Mouse (Mus musculus) C2C12 (cell line): ENCODE data around the gene Tmem135. TPM values are rescaled to one million over a fixed set of nuclear protein-coding genes. Genes with fewer than 3 reads are reported as not detected.

Experiments
- H3K27me3 ChIP-seq: one replicate; pipeline ENCODE4 v1.6.1; 2011; ENCODE audit not compliant: control insufficient read depth, insufficient read depth, insufficient read length
- H3K36me3 ChIP-seq: one replicate; pipeline ENCODE4 v1.6.1; 2011; ENCODE audit not compliant: control insufficient read depth, insufficient read depth
- H3K4me3 ChIP-seq: one replicate; pipeline ENCODE4 v1.5.1; 2011; ENCODE audit warnings: mild to moderate bottlenecking, control low read depth; ENCODE audit not compliant: poor library complexity, insufficient read depth, severe bottlenecking
- H3K79me2 ChIP-seq: one replicate; pipeline ENCODE4 v1.6.1; 2011; ENCODE audit not compliant: control insufficient read depth, insufficient read depth
- H3K79me3 ChIP-seq: one replicate; pipeline ENCODE4 v1.6.1; 2011; ENCODE audit warnings: low read depth, control low read depth
- H3ac ChIP-seq: one replicate; pipeline ENCODE3; 2011; ENCODE audit warnings: low read depth; ENCODE audit not compliant: control insufficient read depth, insufficient read length
- CEBPB ChIP-seq: IDR thresholded peaks from one replicate; pipeline ENCODE4 v1.6.1; 2011; ENCODE audit warnings: low read depth, mild to moderate bottlenecking, control low read depth, moderate library complexity
- CTCF ChIP-seq: IDR thresholded peaks from one replicate; pipeline ENCODE4 v1.5.1; 2011; ENCODE audit not compliant: control insufficient read depth, insufficient read depth, insufficient read length
- FOSL1 ChIP-seq: IDR thresholded peaks from one replicate; pipeline ENCODE4 v1.8.0; 2011; ENCODE audit warnings: mild to moderate bottlenecking, low read length; ENCODE audit not compliant: poor library complexity, insufficient read depth, severe bottlenecking
- MAX ChIP-seq: IDR thresholded peaks from one replicate; pipeline ENCODE4 v1.6.1; 2011; ENCODE audit warnings: mild to moderate bottlenecking, control low read depth
- MYOD1 ChIP-seq: IDR thresholded peaks from one replicate; pipeline ENCODE4 v1.6.1; 2011; ENCODE audit warnings: low read depth; ENCODE audit not compliant: control insufficient read depth, insufficient read length
- MYOG ChIP-seq: IDR thresholded peaks from one replicate; pipeline ENCODE4 v1.6.1; 2011; ENCODE audit not compliant: control insufficient read depth, insufficient read length; ENCODE audit errors: extremely low read depth
- USF1 ChIP-seq: IDR thresholded peaks from one replicate; pipeline ENCODE4 v1.6.1; 2011; ENCODE audit warnings: low read depth, mild to moderate bottlenecking, control low read depth, moderate library complexity
- polyA plus RNA-seq: library from polyadenylated mRNA; unstranded; fragments of >200 nt; fragmentation: generic; extraction: Trizol; gene quantifications from one replicate; pipeline ENCODE4 v1.2.1, GENCODE M21; 2012; ENCODE audit warnings: missing spikeins

Gene Tmem135
- polyA plus RNA-seq, 1 experiment = 4.5 TPM

- Histone ChIP-seq H3K79me2 (no peaks in the 10 kb centered on the region), H3ac (no peak overlapping the region), H3K79me3 (no peaks in the 10 kb centered on the region), H3K27me3 (no peaks in the 10 kb centered on the region), H3K4me3 (no peak overlapping the region), H3K36me3 (no peaks in the 10 kb centered on the region)
- no peak for TF ChIP-seq MYOG
- TF ChIP-seq MAX = no peak
- no peak for TF ChIP-seq CTCF
- TF ChIP-seq CEBPB = no peak
- no peak for TF ChIP-seq USF1
These were observed 161.9 kb downstream of the Tmem135 start for GRCm38 (mm10) chr7:89242143-89242542.

- Histone ChIP-seq H3ac (no peak overlapping the region), H3K79me3 (no peaks in the 10 kb centered on the region), H3K36me3 (no peaks in the 10 kb centered on the region), H3K27me3 (no peaks in the 10 kb centered on the region), H3K4me3 (no peak overlapping the region), H3K79me2 (no peaks in the 10 kb centered on the region)
- TF ChIP-seq MYOG (no peak), FOSL1 (no peak), CEBPB (no peak), USF1 (no peak), MYOD1 (no peak), CTCF (no peak), MAX (no peak)
These were observed 164.4 kb downstream of the Tmem135 start for GRCm38 (mm10) chr7:89239592-89239991.

- H3K79me2 ChIP-seq = no peaks in the 10 kb centered on the region
- H3ac ChIP-seq = no peak overlapping the region
- no peaks in the 10 kb centered on the region for H3K27me3 ChIP-seq
- no peak for TF ChIP-seq CEBPB
- TF ChIP-seq FOSL1 = no peak
- TF ChIP-seq MYOD1 = no peak
- TF ChIP-seq CTCF = no peak
- no peak for TF ChIP-seq USF1
- no peak for TF ChIP-seq MAX
- no peak for TF ChIP-seq MYOG
- no peaks in the 10 kb centered on the region for H3K79me3 ChIP-seq
- no peak overlapping the region for H3K4me3 ChIP-seq
- no peaks in the 10 kb centered on the region for H3K36me3 ChIP-seq
These were observed 167.4 kb downstream of the Tmem135 start for GRCm38 (mm10) chr7:89236592-89236991.

GRCm38 (mm10) chr7:89235974-89236507, 168.0 kb downstream of the Tmem135 start:
- Histone ChIP-seq H3K36me3 (no peaks in the 10 kb centered on the region), H3K79me2 (no peaks in the 10 kb centered on the region), H3K4me3 (no peak overlapping the region), H3K27me3 (no peaks in the 10 kb centered on the region), H3K79me3 (no peaks in the 10 kb centered on the region), H3ac (no peak overlapping the region)
- no peak for TF ChIP-seq USF1
- no peak for TF ChIP-seq MYOD1
- TF ChIP-seq FOSL1 = no peak
- TF ChIP-seq MYOG = no peak
- TF ChIP-seq CTCF = no peak
- TF ChIP-seq CEBPB = no peak
- TF ChIP-seq MAX = no peak

- no peak overlapping the region for H3ac ChIP-seq
- no peaks in the 10 kb centered on the region for H3K79me3 ChIP-seq
- H3K4me3 ChIP-seq = no peak overlapping the region
- H3K27me3 ChIP-seq = no peaks in the 10 kb centered on the region
- H3K79me2 ChIP-seq = no peaks in the 10 kb centered on the region
- TF ChIP-seq MYOG (no peak), CEBPB (no peak), USF1 (no peak), FOSL1 (no peak), CTCF (no peak), MYOD1 (no peak), MAX (no peak)
- H3K36me3 ChIP-seq = no peaks in the 10 kb centered on the region
These were observed 171.4 kb downstream of the Tmem135 start for GRCm38 (mm10) chr7:89232499-89233145.

- no peak overlapping the region for H3ac ChIP-seq
- H3K79me2 ChIP-seq = no peaks in the 10 kb centered on the region
These were observed 172.7 kb downstream of the Tmem135 start for GRCm38 (mm10) chr7:89231200-89231790.

More at GRCm38 (mm10) chr7:89231200-89231790, 172.7 kb downstream of the Tmem135 start:
- Histone ChIP-seq H3K79me3 (no peaks in the 10 kb centered on the region), H3K27me3 (no peaks in the 10 kb centered on the region), H3K4me3 (no peak overlapping the region), H3K36me3 (no peaks in the 10 kb centered on the region)
- TF ChIP-seq CTCF (no peak), FOSL1 (no peak), MAX (no peak)
